Mouse (Mus musculus) adrenal gland, postnatal 36 days (tissue): ENCODE data around the gene Fhit. TPM values are rescaled to one million over a fixed set of nuclear protein-coding genes. Genes with fewer than 3 reads are reported as not detected.

Experiments used
- DNase-seq, 2 experiments: peaks; one replicate each; pipeline ENCODE4 v3.0.0; 2021; ENCODE audit warnings: mixed read lengths in 1 of 2
- total RNA-seq, 2 experiments: library from RNA; stranded (reverse); gene quantifications; 2 replicates each; pipeline ENCODE4 v1.2.3; 2021

The Fhit gene
- total RNA-seq, 2 experiments from 2014 or later, result 10.9 to 12.9 TPM

GRCm38 (mm10) chr14:9684362-9684761 is 1477.5 kb downstream of the Fhit start:
- no peak for DNase-seq

DNA sequence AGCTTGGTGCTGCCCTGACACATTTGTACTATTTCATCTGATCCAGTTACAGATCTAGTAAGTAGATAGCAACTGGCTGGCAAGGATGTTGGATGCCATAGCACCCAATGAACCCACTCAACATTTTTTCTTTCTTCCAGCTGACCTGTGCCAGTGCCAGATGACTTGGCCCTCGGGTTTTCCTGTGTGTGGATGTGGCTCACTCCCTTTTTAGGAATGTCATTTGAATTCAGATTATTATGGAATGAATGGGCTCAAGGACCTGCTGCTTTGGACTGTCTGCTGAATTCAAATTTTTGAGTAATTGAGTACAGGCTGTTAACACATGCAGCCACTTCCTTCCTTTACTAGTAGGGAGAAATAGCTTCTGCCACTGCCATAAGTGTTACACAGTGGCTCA is 1489.1 kb downstream of the Fhit start:
- no peak for DNase-seq

DNA sequence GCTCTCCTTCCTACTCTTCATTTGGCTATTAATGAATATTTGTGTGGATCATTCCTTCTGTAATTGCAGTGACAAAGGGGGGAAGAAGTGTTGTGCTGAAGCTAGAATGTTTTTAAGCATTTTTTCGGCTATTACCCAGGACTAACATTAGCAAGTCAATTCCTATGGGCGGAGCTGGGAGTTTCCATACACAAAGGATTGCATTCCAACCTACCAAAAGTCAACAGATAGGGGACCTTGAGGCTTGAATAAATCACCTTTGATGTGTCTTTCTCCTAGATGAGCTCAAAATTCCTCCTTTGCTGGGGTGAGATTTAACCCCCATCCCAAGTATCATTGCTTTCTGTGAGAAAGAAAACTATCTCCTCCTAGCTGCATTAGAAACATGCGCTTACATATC is 1490.1 kb downstream of the Fhit start:
- DNase-seq, result no peak

- no peak for DNase-seq
These were observed 1492.1 kb downstream of the Fhit start for GRCm38 (mm10) chr14:9669766-9670165.

GRCm38 (mm10) chr14:9658445-9658844 is 1503.4 kb downstream of the Fhit start:
- DNase-seq, result no peak

- no peak for DNase-seq
These were observed 1510.4 kb downstream of the Fhit start for GRCm38 (mm10) chr14:9651417-9651816.

DNA sequence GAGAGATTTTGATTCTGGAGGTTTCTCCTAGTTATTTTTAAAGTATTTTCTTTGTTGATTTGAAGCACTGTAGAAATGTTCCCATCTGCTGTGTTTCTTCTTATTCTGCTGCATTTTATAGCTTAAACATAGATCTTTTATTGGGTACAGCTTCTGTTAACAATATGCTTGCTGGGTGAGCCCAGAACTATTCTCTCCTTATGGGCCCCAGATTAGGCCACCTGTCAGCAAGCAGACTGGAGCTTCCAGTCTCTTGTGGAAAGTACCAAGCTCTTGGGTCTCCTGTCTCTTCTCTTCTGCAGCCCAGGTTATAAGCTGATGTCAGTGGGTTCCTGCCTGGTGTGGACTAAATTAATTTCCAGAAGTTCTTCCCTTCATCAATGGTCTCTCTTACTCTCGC is 1513.4 kb downstream of the Fhit start:
- no peak for DNase-seq

GRCm38 (mm10) chr14:9646233-9646632 is 1515.6 kb downstream of the Fhit start:
- DNase-seq, result no peak

DNA sequence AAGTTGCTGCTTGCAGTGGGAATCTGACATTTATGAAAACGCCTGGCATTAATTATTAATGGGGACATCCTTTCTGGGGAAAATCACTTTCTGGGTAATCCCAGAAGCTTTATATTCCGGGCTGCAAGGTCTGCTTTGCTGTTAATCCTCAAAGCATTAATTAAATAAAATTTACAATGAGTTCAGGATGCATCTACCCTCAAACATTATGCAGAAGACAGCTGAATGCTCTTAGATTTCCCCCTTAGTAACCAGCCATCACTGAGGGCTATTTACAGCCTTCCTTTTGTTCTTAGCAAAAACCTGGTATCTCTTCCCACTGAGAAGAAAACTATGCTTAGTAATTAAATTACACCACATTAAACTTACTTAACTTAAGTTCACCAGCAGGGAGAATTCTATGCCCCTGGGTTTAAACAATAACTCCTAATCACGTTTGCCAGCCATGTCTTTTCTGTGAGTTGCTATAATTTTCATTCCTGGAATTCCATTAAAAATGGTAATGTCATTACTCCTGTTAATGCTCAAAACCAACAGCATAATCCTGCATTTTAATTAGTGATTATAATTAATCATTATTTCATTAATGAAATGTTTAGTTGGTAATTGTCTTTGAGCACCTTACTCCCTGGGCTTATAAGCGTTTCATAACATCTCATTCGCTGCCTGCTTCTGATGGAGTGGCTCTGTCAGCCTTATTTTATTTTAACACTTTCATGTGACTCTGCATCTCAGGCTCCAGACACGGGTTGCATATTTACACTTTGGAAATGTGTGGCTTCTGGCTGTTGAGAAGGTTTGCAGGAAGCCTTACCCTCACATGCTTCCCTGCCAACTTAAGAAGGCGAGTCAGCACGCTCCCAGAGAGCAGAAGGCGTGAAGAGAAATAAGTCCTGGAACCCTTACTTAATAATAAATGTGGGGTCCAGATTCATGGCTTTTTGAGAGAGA is 1517.3 kb downstream of the Fhit start:
- no peak for DNase-seq

- no peak for DNase-seq
These were observed 1518.1 kb downstream of the Fhit start for GRCm38 (mm10) chr14:9643700-9644099.

DNA sequence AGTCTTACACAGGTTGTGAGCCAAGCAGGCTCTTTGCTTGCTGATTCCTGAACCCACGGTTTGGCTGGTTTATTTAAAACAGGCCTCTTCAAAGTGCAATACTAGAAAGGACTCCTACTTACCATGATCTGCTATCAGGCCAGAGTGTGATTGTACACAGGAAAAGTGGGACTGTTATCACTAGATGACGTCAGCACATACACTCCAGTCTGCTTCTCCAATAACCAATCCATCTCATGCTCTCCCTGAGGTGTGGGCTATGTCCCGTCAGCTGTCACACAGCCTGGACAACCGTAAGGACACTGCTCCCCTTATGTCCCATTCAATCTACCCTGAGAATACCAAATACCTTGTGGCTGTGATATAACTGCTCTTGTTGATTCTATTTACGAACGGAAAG is 1519.2 kb downstream of the Fhit start:
- DNase-seq, result no peak

GRCm38 (mm10) chr14:9642068-9642467 is 1519.8 kb downstream of the Fhit start:
- no peak for DNase-seq

DNA sequence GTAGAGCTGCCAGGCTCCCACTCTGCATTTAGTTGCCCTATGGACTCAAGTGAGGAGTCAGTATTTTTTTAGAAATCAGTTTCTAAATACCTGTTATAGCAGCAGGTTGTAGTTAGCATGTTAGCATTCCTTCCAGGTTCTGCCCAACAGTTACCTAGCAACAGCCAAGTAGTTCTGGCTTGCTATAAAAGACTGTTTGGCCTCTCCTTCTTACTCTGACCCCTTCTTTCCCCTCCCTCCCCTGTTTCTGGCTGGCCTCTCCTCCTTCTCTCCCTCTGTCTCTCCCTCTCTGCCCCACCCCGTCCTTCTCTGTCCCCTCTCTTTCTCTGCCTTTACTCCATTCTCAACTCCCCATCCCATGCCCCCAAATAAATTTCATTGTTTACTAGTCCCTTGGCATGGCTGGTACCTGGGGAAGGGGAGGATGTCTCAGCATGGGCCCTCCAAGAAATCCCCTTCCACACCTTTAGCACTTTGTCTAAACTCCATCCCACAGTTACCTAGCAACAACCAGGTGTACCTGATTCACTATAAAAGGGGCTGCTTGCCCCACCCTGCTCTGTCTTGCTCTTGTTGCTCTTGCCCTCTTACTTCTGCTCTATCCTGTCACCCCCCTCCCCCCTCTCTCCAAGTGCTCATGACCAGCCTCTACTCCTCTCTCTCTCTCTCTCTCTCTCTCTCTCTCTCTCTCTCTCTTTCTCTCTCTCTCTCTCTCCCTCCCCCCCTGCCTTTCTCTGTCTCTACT is 1527.4 kb downstream of the Fhit start:
- no peak for DNase-seq

DNA sequence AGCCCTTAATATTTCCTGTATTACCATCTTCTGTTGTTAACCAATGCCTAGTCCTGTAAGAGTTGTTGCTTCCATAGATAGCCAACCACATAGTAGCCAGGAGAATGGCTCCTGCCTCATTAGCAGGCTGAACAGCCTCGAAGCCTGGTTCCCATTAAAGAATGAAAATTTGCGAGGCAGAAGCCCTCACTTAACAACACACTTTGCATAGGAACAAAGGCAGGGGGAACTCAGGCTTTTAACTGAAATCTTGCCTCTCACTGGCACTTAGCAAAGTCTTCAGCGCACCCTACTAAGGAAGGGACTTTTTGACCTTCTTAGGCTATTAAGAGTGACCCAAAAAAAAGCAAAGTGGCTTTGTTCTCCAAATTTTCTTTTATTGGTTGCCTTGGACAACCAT is 1529.3 kb downstream of the Fhit start:
- DNase-seq, result no peak

DNA sequence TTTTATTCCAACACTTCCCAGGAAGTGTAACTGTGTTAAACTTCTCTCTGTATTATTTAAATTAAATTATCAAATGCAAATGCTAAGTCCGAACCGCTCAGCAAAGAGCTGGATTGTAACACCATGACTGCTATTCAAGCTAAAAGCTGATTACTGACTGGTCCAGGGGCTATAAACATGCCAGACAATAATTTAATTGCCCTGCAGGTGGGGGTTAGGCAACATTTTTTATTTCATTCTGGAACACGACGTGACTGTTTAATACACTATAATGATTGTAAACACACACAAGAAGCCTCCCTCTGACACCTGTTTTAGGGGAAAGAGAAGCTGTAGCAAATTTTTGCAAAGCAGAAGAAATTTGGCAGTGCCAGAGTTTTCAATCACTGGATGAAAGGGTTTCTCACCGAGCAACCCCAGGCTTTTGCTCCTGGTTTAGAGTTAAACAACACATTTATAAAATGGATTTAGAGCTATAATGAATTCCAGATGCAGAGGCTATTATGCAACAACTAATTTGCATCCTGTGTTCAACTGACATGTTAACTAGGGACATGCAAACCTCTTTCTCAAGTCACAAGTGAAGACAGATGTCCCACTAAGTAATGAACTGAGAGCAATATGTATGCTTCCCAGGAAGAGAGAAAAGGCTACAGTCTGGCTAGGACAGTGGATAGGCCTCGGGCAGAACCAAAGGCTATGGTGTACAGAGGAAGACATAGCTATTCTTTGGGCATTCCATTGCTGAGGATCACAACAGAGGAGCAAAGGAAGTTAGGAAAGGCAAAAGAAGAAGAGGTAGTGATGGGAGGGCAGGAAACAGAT is 1538.4 kb downstream of the Fhit start:
- no peak for DNase-seq

- no peak for DNase-seq
These were observed 1540.8 kb downstream of the Fhit start for GRCm38 (mm10) chr14:9620902-9621540.

DNA sequence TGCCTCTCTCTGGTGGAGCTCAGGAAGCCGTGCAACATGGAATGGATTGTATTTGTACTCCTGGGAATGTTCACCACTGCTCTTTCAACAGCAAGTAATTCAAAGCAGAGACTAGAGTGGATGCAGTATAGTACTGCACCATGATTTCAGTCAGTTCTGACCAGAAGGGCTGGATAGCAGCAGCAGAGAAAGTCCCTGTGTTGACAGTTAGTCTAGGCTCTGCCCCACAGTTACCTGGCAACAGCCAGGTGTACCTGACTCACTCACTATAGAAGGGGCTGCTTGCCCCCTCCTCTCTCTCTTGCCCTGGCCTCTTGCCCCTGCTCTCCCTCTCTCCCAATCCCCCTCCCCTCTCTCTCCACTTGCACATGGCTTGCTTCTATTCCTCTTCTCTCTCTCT is 1542.0 kb downstream of the Fhit start:
- DNase-seq, result no peak

DNA sequence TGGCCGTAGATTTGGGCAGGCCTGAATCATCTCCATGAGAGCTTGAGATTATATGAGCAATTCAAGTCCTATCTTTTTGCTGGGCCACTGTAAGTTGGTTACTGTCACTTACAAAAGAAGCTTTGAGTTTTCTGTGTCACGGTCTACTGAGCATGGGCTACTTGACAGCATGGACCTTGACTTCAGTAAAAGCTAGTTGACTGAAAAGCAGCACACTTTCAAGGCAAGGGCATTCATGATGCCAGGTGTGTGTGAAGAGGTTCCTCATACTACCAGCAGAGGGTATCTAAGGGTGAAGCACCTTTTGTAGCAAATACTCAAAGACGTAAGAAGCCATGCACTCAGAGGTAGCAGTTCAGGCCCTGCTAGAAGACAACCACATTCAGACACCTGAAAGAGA is 1548.7 kb downstream of the Fhit start:
- DNase-seq, result no peak

DNA sequence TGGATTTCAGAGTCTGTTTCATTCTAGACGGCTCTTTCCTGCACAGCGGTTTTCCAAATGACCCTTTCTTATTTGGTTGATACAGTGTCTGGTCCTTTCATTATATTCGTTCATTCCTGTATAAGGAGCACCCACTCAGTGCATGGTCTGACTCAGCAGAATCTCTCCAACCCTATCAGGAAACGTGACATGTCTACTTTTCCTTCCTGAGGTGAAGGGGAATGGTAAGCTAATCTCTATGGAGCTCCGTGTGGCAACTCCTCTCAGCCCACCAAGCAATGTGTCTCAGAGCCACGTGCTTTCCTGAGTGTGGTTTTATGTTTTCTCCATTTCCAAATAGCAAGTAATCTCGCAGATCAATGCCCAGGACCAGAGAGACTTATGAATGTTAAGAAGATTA is 1552.7 kb downstream of the Fhit start:
- no peak for DNase-seq

DNA sequence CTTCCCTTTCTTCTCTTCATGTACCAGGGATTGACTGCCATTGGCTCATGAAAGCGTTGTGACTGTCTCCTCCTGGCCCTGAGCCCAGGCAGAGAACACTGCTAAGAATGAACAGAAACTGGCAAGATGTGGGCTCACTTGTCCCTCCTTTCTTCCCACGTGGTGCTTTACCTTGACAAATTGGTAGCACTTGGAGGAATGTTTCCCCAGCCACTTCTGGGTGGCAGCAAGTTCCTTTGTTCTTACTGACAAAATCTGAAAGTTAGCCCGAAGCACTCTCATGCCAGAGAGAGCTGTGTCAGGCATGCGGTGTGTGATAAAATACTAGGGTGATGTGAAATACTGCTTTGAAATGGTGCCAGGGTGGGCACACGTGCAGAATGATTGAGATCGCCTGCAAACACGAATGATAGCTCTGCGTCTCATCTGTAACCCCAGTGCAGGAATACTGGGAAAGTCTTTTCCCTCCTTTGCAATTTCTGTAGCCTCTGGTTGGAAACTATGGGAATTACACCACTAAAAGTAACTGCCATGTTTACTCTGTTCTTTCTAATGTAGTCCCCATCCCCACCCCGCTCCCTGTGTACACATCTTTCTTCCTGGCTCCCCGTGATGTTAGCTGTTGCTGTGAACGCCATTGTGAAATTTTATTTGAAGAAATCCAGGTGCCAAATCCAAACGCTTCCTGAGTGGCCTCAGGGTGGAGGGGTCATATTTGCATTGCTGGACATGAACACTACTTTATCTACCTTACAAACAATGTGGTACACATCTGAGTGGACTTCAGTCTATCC is 1555.1 kb downstream of the Fhit start:
- peak; percentile 40 to 55 for DNase-seq

- no peak for DNase-seq
These were observed 1561.6 kb downstream of the Fhit start for GRCm38 (mm10) chr14:9600271-9600670.
